Mouse (Mus musculus) spleen, adult 12 weeks (tissue): Measurements from ENCODE around the gene Gna11.
A peak's percentile ranks its signal among the peaks of the same experiment; 100 is the strongest.

ENCODE experiments used
- DNase-seq: peaks from one replicate; pipeline ENCODE4 v3.0.0; 2022; ENCODE audit warnings: low spot score

Gene Gna11

DNA sequence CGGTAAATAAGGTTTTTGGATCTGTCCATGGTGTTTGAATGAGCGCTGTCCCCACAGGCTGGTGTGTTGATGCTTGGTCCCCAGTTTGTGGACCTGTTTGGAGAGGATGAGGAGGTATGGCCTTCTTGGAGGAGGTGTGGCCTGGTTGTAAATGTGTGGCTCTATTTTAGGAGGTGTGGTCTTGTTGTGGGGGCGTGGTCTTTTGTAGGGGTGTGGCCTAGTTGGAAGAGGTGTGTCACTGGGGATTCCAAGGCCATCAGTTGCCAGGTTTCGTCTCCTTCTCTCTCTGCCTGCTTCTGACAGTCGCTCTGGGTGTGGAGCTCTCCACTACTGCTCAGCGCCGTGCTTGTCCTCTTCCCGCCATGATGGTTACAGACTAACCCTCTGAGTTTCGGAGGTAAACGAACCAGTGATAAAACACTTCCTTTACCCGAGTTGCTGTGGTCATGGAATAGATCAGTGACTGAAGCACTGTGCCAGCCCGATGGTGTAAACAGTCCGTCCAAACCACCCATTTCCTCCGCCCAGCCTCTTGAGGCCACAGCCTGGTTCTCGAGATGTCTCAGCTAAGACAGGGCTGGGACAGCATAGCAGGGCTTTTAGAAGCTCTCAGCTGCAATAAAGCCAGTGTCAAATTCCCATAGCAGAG, 39.9 kb downstream of the Gna11 start:
- DNase-seq, result no peak

DNA sequence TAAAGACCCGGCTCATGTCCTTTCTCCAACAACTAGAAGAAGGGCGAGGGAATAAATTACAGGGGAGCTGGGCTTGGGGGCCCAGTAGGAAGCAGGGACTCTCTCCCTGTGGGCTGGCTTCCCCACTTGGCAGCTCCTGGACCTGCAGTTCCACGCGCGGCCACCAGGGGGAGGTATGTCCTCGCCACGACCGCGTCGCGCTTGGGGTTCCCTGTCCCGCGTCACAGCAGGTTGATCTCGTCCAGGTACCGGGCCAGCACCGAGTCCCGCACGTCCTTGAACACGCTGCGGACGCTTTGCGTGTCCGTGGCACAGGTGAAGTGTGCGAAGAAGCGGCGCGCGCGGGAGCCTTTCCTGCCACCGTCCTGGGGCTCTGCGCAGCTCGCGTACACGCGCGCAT, 42.3 kb downstream of the Gna11 start:
- DNase-seq, result peak; percentile 80

DNA sequence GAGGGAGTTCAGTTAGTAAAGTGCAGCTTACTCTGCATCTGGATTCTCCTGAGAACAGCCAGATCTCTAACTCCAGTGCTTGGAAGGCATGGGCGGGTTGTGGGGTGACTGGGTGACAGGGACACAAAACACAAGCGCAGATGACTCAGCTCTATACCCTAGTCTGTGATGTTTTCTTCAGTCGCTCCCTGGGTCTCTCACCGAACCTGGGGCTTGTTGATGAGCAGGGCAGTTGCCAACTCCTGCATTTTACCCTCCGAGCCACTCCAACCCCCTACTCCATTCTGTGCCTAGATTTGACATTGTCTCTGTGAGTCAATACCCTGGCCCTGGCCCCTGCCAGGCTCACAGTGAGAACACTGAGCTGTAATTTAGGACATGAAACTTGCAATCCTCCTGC, 43.1 kb downstream of the Gna11 start:
- DNase-seq, result no peak

DNA sequence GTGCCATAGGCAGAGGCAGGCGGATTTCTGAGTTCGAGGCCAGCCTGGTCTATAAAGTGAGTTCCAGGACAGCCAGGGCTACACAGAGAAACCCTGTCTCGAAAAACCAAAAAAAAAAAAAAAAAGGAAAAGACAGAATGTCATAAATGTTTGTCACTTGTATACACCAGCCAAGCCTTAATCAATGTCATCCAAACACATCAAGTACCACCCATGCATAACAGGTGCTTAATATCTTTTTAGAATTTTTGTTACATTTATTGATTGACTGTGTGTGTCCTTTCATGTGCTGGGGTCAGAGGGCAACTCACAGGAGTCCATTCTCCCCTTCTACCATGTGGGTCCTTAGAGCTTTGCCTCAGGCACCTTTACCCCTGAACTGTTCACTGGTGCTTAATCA, 45.0 kb downstream of the Gna11 start, which contains the start of gene S1pr4:
Gene S1pr4 (minus strand): TSS at position 101 of the 400 bp plus-strand sequence.
- DNase-seq, result no peak

DNA sequence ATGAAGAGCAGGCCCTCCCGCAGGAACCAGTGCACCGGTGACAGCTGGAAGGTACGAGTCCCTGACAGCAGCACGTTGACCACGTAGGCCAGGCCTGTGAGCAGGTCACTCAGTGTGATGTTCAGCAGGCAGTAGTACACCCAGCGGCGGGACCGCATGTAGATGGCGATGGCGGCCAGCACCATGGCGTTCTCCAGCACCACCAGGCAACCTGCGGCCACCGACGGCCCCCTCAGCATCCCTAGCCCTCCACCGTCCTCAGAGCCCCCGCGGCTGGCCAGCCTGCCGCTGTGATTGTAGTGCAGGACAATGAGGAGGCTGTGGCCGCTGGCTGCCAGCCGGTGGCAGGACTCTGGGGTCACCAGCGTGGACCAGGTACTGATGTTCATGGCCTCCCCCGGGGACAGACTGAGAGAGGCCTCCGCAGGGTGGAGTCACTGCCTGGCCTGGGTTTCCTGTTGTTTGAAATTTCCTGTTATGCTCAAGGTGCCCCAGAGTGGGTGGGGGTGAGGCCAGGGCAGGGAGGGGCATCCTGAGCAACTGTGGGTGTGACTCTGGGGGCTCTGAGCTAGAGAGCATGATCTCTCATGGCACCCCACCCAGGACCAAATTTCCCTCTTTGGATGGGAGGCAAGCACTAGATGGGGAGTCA, 45.6 kb downstream of the Gna11 start:
- no peak for DNase-seq

DNA sequence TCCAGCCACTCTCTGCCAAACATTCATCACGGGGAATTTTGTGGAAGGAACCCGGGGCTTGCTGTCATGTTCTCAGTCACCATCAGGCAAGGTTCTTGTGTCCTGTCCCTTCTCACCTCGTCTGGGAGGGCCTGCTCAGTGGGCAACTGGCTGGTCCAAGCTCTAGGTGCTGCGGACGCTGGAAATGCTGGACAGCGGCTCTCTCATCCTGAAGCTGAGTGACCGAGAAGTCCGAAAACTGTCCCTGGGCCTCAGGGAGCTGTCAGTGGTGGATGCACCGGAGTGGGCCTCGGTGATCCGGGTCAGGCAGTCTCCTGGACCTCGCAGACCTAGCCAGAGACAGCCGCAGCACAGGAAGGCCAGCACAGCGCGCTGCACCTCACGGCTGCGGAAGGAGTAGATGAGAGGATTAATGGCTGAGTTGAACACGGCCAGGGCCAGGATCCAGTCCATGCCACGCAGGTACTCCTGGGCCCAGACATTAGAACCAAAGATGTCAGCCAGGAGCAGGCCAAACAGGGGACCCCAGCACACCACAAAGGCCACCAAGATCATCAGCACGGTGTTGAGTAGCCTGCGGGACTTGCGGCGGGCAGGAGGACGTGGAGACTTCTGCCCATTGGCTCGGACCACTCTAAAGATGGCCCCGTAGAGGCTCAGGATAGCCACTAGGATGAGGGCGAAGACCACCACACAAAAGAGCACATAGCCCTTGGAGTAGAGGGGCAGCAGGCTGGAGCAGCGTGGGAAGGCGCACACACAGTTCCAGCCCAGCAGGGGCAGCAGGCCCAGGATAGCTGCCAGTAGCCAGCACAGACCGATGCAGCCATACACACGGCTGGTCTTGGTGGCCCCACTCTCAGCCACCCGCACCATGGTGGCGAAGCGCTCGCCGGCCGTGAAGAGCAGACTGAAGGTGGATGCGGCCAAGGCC, 46.4 kb downstream of the Gna11 start:
- no peak for DNase-seq

DNA sequence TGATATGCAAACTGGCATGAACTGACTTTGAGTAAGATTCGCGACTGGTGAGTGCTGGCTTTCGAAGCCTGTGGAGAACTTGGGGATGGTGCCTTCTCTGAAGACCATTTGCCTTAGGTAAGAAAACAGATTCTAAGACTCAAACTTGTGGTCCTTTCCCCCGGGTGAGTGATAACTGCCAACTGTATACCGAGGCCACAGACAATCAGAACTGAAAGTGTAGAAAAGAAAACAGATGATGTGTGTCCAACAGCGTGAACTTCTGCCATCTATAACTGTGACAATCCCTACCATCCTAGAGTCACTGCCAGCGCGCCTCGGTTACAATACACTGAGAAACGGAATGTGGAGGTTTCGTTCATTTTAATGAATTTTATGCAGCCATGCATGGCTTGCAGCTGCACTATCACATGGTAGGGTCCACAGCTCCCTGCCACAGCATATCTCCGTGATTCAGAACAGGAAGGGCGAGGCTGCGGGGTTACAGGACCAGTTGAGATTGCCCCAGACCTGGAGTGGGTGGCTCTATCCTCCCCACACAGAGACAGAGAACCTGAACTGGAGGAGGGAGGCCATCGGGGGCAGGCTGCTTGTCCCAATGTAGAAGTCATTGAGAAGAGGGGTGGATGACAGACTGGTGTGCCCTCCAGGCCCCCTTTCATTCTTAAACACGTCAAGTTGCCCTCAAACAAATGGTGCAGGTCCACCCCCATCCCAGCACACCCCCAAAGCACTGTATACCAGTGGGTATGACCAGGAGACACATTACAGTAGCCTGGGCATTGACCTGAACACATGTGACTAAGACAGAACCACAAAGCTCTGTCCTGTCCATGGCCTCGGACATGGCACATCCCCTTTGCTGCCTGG, 47.4 kb downstream of the Gna11 start:
- DNase-seq, result no peak

DNA sequence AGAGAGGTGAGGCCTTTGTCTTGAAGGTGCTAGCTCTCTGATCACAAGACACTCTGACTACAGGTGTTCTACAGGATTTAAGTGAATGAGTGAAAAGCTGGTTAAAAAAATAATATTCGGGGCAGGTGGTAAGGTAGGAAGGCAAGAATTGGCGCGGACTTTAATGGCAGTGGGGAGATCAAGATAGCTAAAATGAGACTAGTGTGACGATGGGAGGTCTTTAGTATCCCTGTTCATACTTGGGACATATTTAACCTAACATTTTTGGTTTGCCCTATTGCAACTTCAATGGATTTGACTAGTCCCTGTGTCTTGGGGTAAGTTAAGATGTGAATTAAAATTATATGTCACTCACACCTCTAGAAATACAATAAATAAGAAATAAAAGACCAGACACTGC, 48.0 kb downstream of the Gna11 start:
- DNase-seq, result no peak

DNA sequence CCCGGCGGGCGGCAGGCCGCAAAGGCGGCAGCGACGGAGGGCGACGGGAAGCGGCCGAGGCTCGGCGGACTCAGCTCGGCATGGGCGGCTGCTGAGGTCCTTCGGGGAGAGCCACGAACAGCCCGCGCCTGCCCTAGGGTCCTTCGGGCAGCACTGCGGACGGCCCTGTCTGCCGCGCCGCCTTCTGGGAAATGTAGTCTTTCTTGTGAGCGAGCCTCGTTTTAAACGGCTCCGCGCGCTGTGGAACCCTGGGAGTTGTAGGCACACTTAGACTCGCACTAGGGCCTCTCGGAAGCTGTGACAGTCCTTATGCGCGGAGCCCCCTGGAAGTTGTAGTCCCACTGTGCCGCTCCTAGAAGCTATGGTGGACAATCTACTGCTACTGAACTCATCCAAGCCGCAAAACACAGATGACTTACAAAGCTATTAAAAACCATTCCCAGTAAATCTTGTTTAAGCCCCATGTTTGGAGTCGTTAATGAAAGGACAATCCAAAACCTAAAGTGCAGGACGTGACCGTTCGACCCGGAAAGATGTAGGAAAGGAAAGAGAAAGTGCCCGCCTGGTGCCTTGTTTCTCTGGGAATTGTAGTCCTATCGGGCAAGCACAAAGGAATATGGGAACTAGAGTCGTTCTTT, 48.6 kb downstream of the Gna11 start, which contains the start of gene Ncln:
Gene Ncln (minus strand): TSS at position 129 of the 638 bp plus-strand sequence.
- peak; percentile 99 for DNase-seq

DNA sequence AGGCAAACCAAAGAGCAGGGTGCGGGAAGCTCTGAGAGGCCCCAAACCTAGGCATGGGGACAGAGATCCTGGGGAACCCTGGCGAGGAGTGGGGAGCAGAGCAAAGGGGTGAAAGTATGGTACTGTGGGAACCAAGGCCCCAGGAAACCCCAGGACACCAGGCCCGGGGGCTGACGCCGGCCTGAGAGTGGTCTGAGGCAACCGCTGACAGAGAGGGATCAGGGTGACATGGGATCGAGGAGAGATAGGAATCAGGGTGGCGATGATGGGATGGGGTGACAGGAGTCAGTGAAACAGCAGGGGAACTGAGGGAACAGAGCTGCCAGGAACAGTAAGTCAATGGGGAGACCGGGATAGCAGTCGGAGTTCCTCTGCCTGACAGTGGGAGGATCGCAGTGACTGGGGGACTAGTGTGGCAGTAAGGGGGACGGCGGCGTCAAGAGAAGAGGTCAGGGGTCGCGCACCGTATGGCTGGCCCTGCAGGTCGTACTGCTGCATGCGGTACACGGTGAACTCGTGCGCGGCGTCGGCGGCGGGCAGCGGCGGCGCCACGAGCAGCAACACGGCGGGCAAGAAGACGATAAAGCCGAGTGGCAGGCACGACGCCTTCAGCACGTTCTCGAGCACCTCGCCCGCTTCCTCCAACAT, 49.2 kb downstream of the Gna11 start:
- no peak for DNase-seq

DNA sequence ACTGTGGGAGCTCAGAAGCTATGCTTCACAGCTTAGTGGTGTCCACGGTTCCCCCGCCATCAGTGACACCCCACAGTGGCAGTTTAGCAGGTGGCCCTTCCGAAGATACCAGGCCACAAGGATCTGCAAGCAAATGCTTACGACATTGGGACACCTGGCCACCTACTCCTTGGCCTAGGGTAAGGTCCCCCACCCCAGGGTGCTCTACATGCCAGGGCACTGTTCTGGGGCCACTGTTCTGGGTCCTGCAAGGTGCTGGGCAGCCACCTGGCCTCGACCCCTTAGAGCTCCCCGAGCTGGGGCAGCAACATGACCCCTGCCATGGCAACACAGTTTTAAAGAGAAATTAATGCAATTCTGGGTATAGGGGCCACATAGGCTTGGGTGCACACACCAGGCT, 49.8 kb downstream of the Gna11 start:
- DNase-seq, result no peak

DNA sequence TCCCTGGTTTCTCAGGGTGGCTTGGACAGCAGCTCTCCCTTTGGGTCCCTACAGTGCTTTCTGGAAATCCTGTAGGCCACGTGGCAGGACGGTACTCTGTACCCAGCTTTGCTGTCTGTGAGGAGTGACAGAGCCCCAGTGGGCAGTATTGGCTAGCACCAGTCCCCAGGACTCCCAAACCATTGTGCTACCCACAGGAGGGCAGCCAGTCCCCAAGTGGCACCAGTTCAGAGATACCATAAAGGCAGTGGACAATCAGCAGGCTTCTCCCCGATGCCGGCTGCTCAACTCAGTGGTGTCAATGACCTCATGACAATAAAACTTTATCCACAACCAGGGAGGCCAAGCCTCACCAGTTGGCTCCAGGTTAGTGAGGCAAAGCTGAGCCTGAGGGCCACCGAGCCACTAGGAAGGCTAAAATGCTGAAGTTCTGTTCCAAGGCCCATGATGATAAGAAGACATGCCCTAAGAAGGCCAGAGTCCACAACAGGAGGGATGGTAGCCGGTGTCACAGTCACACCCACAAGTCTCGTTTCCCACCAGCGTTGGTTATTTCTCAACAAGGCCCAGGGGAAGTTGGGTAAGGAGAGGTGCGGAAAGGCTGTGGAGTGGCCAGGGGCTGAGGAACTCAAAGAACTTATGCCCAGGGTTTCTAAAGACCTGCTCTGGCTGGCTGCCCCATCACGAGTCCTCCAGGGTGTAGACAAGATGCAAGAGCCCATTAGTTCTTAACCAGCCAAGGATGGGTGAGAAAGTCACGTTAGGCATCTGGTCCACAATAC, 50.5 kb downstream of the Gna11 start:
- no peak for DNase-seq

DNA sequence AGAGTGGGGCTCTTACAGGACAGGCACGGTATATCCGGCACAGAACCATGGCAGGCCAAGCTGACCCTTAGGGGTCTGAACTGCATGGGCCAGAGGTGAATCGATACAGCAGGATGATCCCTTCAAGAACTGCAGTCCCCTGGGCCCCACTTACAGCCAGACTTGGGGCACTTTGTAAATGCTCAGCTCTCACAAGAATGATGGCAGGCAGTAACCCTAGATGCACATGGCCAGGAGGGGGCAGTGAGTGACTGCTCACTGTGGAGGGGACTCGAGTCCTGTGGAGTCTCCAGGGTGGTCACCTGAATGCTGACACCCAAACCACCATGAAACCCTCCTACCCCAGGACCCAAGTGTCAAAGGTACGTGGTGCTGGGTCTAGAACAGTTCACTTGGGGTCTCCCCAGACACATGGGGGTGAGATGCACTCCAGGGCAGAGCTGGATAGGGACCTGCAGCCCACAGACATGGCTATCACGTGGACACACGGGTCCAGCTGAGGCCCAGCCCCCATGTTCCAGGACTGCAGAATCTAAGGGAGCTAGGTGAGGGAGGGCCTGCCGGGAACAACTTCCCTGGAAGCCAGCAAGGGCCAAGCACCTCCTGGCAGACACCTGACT, 51.3 kb downstream of the Gna11 start:
- DNase-seq, result no peak

DNA sequence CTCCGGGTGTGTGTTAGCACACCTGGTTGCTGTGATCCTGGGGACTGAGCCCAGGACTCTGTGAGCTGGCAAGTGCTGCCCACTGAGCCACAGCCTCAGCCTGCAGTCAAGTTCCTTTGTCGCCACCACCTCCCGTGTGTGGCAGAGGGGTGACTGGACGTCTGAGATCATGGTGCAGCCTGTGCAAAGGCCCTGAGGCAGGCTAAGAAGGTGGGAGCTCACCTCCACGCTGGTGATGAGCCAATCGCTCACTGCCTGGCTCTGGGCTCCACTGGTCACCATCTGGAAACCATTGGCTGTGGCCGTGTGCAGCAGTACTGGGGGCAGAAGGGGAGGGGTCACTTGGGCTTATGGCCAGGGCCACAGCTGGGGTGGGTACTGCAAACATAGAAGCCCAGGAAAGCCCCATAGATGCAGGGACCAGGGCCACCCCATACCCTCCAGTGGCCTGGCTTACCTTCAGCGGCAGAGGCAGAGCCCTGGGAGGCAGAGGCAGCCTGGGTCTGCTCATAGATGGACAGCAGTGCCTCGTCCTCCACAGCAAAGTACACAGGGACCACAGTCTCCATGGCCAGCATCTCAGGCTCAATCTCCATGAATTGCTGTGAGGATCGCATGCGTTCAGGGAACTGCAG, 52.3 kb downstream of the Gna11 start:
- DNase-seq, result no peak

DNA sequence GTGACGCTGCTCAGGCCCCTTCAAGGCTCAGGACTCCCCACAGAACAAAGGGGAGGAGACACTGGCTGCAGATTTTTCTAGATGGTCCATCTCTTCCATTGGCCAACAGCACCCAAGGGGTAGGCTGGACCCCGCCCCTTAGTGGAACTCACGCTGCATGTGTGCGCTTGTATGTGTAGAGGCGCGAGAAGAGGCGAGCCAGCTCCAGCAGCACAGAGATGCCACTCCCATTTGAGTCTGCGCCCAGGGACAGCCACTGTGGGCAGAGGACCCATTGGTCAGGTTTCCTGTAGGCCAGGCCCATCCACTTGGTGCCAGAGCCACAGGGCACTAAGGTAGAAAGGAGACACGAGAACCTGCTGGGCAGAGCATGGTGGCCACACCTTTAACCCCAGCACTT, 54.0 kb downstream of the Gna11 start:
- no peak for DNase-seq

DNA sequence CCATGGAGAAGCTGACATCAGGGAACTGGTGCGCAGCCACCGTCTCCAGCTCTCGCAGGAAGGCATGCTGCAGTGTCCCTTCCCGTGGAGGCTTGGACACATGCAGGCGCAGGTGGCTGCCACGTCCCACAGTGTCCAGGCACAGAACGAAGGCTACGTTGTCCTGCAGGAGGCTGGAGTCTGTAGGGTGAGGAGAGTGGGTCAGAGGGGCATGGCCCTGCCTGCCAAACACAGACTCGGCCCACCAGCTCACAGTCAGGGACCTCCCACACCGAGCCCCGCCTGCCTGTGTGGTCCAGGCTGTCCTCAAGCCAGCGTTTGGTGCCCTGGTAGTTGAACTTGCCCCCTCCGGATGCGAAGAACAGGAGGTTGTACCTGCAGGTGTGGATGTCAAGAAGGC, 55.0 kb downstream of the Gna11 start:
- DNase-seq, result no peak

DNA sequence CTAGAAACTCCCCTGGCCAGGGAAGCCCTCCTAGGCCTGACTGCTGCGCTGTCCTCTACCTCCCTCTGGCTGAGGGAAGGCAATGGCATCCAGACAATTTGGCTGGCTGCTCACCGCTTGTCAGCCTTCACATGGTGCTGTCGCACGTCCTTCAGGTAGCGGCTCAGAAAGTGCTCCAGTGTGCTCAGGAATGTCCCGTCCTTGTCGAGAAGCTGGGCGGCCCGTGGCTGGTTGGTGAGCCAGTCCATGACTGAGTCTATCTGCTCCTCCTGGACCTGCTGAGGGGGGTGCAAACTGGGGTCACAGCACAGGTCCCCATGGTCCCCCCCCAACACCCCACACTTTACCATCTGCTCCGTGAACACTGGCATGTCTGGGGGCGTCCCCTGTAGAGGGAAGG, 56.9 kb downstream of the Gna11 start:
- no peak for DNase-seq

DNA sequence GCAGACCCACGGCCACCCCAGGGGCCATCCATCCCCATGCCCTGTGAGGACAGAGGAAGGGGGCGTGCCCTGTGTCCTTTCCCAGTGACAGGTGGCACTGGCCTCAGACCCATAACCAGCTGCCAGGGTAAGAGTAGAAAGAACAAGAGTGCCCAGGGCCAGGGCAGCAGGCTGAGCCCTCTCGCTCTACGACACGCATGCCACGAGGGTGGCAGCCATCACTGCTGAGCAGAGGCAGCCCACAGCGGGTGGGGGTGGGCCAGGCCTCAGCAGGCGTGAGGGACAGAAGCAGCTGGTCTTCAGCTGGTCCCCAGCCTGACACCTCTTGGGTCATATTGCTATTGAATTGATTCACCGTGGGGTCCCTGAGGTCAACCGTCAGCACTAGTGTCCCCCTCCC, 58.5 kb downstream of the Gna11 start:
- DNase-seq, result no peak

DNA sequence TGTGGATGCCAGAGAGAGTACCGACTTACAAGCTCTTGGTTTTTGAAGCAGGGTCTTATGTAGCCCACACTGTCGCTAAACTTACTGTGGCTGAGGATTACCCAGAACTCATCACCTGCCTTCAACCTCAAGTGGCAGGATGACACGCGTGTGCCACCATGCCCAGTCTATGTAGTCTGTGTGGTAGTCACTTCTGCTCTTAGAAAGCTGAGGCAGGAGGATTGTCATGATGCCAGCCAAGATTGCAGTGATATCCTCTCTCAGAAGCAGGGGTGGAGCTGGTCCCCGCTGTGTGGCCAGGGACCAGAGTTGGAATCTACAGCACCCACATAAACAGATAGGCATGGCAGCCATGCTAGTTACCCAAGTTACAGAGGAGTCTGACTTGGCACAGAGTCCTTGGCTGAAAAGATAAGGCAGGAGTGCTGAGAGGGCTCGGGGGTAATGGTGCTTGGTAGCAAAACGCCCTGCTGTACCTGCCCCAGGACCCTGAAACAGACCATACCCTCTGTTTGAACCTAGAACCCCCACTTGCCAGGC, 59.4 kb downstream of the Gna11 start:
- DNase-seq, result no peak
